Mouse (Mus musculus): ENCODE measurements around the gene Gpn2.

Gpn2 gene

DNA sequence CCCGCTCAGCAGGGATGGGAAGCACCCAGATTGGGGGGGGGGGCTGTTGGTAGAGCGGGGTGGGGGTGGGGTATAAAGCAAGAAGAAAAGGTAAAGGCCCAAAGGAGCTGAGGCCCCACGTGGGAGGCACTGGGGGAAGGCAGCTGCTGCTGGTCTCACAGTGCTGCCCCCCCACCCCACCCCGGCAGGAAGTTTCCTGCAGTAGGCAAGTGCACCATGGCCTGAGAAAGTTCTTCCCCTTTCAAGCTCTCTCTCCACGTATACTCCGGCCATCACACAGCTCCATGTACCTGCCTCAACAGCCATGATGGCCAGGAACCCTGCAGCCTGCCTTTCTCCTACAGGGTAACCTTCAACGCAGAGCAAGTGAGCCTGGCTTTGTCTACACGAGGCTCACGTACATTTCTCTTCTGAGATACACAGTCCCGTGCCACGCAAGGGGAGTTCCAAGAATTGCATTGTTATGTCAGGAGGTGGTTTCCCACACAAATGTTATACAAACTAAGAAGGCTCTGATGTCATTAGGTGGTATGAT is 38.1 kb downstream of the Gpn2 start:
- ATAC-seq (ENCODE audit: low TSS enrichment): no peak

DNA sequence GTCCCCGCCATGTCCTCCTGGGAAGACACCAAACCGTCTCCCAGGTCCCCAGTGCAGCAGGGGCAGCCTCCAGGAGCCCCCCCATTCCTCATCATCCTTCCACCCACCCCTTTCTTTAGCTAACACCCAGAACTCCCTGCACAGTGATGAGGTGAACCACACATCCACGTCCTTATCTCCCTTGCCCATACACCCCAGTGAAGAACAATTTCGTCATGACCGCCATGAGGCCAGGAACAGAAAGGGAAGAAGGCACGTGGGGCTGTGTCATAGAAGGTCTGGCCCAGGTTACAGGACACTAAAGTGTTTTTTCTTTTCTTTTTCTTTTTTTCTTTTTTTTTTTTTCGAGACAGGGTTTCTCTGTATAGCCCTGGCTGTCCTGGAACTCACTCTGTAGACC is 40.7 kb downstream of the Gpn2 start:
- no peak for ATAC-seq (ENCODE audit: low TSS enrichment)

DNA sequence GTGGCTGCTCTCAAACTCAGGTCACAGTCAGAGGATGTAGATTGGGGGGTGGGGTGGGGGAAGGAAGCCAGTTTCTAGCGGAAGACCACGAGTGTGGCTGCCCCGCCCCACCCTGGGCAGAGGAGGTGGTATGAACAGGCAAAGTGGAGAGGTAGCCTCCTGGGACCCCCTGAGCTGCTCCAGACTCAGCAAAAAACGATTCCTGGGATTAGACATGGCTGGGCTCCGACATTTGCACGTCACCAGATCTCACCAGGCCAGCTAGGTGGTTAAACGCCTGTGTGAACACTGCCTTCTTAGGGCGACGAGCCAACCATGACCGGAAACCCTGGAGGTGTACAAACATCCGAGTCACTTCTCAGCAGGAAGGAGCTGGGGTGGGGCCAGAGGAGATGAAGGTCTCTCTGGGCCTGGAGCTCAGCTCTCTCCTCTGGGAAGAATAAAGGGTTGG is 41.5 kb downstream of the Gpn2 start:
- ATAC-seq (ENCODE audit: low TSS enrichment): no peak

DNA sequence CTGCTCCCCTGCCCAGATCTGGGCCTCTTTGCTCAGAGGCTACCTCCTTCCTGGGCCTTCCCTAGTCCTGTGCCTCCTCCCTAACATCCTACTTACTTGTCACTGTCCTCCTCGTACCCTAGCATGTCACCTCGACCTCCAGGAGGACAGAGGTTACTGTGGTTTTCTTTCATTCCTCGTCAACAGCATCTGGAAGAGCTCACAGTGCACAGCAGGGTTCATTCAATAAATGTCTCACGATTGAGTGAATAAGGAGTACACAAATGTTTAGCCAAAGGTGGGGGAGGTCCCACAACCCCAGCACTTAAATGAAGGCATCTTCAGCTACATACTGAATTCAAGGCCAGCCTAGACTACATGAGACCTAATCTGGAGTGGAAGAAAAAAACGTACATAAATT is 42.1 kb downstream of the Gpn2 start:
- ATAC-seq (ENCODE audit: low TSS enrichment): no peak

DNA sequence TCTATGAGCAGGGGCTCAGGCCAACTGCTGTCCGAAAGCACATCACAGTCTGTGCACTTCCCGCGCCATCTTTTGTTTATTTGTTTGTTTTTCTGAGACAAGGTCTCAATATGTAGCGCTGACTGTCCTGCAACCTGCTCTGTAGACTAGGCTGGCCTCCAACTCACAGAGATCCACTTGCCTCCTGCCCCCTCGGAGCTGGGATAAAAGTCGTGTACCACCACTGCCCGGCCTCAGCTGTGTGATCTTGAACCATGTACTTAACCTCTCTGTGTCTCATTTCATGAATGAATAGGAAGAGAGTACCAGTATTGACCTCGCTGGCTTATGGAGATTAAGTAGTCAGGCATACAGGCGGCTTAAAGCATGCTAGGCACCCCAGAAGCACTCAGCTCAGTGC is 42.5 kb downstream of the Gpn2 start:
- ATAC-seq (ENCODE audit: low TSS enrichment): no peak

DNA sequence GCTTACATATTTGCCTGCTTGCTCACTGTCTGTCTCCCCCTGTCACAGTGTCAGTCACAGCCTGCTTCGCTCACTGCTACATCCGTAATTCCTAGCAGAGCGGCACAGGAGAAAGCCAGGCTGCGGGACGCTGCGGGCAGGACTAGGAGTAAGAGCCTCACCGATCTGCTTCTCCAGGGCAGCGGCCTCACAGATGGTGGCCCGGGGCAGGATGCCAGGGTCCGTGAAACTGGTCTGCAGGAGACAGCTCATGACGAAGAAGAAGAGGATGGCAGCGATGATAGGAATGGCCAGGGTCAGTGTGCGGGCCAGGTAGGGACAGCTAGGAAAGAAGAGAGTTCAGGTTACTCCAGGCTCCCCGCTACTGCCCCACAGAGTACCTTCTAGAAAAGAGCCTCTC is 42.9 kb downstream of the Gpn2 start:
- no peak for ATAC-seq (ENCODE audit: low TSS enrichment)

DNA sequence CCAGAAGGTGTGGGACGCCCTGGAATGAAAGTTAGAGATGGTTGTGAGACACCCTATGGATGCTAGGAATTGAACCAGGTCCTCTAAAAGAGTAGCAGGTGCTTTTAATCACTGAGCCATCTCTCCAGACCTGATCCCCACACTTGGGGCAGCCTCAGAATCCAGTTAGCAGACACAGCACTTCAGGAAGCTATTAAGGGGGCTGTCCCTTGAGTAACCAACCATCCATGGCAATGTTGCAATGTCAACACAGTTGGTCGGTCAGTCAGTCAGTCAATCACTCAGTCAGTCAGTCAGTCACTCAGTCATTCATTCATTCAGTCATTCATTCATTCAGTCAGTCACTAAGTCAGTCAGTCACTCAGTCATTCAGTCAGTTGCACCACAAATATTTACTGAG is 44.4 kb downstream of the Gpn2 start:
- ATAC-seq (ENCODE audit: low TSS enrichment): no peak

DNA sequence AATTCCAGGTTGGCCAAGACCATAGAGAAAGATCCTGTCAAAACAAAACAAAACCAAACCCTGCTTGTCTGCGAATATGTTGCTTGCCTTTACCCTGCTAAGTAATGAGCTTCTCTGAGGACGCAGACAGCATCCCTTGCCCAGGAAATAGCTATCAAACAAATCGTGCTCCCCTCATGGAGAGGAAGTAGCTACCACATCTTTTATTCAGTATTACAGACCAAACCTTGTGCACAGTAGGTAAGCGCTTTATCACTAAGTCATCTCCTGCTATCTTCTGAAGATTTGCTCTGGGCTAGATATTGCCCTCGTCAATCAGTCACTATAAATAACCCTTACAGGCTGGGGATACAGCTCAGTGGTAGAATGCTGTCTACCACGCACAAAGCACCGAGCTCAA is 45.0 kb downstream of the Gpn2 start:
- no peak for ATAC-seq (ENCODE audit: low TSS enrichment)

DNA sequence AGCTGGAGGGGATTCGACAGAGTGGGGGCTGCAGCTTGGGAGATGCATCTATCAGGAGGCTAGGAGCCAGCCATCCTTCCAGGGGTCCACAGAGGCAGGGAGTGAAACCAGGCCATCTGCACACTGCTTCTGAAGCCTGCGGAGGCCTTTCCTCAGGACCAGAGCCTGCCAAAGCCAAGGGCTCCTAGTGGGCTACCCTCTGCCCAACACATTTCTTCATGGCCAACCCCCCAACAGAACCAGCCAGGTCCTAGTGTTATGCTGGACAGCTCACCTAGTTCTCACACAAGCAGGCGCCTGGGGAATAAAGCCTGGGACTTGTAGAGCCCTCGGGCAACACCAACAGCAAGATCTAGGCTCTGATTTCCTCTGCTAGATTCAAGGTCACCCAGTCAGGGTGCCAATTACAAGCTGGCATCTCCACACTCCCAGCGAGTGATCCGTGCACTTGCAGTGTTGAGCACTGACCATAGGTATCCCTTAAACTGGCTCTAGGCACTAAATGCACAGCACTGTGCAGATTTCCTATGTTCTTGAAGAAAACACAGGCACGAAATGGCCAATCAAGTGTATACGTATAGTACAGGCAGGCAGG is 46.3 kb downstream of the Gpn2 start:
- ATAC-seq (ENCODE audit: low TSS enrichment): no peak

DNA sequence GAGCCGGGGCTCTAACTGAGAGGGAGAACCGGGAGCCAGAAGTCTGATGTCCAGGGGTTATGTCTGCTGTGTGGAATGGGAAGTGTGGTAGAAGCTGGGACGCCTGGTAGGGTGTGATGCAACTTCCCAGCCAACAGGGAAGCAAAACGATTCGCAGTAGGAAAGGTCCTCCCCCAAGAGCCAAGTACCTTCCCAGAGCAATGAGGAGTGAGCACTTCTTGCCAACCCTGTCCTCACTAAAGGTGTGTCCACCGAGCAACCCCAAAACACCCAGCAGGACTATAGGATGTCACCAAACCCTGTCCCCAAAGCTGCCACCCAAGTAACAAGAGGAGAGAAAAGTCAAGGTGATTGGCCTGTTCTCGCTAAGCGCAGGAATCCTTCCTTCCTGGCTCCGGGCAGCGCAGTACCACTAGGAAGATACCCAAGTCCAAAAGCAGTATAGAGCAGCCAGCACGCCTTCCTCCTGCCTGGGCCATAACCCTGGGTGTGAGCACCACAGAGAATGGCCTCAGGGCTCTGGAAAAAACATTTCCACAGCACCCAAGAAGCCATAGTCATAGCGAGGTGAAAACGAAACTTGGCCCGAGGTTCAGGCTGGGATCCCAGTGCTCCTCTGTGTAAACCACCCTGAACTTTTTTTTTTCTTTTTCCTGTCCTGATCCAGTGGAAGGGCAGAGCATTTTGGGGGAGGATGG is 47.1 kb downstream of the Gpn2 start:
- ATAC-seq (ENCODE audit: low TSS enrichment): no peak

DNA sequence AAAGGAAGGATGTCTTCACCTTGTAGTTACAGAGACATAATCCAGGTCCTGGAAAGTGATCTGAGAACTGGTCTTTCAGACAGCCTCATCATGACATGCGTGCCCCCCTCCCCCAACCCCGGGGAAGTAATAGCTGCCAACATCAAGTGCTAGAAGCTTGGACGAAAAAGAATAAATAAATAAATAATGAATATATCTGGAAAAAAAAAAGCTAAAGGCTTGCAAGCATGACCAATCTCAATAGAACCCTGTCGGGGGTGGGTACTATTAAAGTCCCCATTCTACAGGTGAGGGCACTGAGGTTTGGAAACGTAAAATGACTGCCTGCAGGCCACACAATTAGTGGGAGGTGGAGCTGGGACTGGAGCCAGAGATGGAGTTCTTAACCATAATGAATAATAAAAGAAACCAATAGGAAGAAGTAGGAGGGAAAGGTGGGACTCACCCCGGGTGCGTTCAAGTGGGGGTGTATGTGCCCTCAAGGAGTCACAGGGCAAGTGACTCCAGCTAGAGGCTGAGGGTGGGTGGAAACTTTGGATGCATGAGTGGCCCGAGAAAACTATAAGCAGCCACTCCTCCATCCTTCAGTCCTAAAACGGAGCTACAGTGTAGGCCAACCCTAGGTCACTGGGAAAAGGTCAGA is 47.7 kb downstream of the Gpn2 start:
- ATAC-seq (ENCODE audit: low TSS enrichment): no peak

DNA sequence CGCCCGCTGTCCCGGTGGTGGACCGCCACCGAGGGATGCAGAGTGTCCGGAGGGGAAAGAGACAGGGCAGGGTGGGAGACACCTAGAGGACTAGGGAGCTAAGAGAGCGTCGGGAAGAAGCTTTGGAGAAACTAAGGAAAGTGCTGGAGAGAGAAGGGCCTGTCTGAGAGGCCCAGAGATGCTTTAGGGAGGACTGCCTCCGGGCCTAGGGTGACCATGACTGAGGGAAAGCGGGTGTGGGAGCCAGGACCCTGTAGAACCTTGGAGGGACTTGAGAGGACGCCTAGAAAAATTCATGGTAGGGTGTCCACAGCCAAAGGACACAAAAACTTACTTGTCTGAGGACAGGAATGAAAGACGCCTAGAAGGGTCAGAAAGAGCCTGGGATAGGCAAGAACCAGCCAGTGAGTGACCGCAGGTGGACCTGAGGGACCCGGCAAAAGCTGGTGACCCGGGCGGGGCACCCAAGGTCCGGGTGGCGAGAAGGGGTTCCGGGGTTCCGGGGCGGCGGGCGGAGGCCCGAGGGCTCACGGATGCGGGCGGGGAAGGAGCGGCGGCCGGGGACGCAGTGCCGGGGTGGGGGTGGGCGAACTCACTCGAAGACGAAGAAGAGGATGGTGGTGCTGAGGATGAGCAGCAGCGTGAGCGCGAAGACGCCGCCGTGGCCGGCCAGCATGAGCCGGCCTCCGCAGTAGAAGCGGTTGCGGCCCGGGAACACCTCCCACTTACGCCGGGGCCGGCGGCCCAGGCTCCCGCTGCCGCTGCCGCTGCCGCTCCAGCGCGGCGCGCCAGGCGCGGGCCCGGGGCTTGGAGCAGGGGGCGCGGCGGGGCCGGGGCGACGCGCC is 48.5 kb downstream of the Gpn2 start:
- peak; percentile 60 for ATAC-seq (ENCODE audit: low TSS enrichment)

DNA sequence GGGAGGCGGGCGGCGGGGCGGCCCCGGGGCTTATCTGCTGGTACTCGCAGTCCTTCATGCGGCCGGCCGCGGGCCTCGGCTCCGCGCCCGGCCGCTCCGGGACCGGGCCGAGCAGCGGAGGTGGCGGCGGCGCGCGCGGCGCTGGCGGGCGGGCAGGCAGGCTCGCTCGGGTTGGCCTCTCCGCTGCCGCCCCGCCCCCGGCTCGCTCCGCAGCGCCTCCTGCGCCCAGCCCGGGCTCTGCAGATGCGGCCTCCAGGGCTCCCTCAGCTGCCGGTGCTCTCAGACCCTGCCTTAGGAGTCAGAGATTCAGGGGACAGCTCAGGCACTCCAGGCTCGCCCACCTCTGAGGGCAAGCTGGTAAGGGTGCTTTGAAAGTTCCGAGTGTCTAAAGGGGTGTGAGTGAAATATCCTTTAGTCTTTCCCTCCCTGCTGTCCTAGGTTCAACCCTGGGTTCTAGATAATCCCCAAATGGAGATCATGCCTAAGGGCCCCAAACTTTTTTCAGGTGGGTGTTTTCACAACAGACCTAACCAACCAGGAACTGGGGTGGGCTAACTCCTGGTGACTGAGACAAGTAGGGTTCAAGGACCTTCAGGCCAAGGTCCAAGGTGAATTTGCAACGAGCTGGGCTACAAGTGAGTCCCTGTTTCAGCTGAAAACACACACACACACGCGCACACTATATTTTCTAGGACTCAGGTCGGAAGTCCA is 49.3 kb downstream of the Gpn2 start:
- ATAC-seq (ENCODE audit: low TSS enrichment): peak; percentile 96

DNA sequence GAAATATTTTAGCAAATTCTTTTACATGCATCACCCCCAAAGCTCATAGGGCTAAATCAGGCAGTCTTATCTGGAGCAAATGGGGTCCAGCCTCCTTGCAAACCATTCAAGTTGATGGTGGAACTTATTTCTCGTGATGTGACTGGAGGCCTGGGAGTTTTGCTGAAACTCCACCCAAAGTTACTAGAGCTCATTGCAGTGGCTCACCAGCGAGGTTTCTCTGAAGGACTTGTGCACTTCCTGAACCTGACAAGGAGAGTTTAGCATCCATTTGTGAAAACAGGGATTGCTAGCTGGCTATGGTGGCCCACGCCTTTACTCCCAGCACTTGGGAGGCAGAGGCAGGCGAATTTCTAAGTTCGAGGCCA is 49.9 kb downstream of the Gpn2 start:
- no peak for ATAC-seq (ENCODE audit: low TSS enrichment)
